8 mouse cellular contexts compared by ENCODE assay signal in genomic region chr5:98253838-98254821, GRCm38 (mm10). TPM values are rescaled to one million over a fixed set of nuclear protein-coding genes. Genes with fewer than 3 reads are reported as not detected.
A peak's percentile ranks its signal among the peaks of the same experiment; 100 is the strongest.
DNase-seq lines count a peak whose midpoint lies in the region; ATAC-seq and TF ChIP-seq lines count a peak whose summit lies in the region.

Fgf5 (plus strand) TSS chr5:98254184.

- no peaks in the 10 kb centered on the region for H3K79me2 ChIP-seq in heart, adult 2 months (replicated peaks; ENCODE audit: control insufficient read depth, insufficient read depth, low read length)

- peak within 1 kb of the TSS; percentile 89 for H3K4me2 ChIP-seq in forebrain, embryonic 16.5 days (ENCODE audit: low read length)
- peak within 1 kb of the TSS; percentile 99 for H3K4me2 ChIP-seq in hindbrain, embryonic 16.5 days (ENCODE audit: low read length)
- H3K4me2 ChIP-seq in limb, embryonic 14.5 days (replicated peaks; ENCODE audit: low read depth, low read length, severe bottlenecking), result peak within 1 kb of the TSS; percentile 99
- H3K4me2 ChIP-seq in neural tube, embryonic 12.5 days (replicated peaks), result peak within 1 kb of the TSS; percentile 97

- no peak within 1 kb of the TSS for H3K27ac ChIP-seq in heart, adult 2 months
- no peak within 1 kb of the TSS for H3K27ac ChIP-seq in forebrain, embryonic 16.5 days (ENCODE audit: low read length)
- H3K27ac ChIP-seq in hindbrain, embryonic 16.5 days (ENCODE audit: low read depth, low read length), result peak within 1 kb of the TSS; percentile 12; the same call in 1 of the 2 replicates
- H3K27ac ChIP-seq in limb, embryonic 14.5 days (replicated peaks; ENCODE audit: low read depth, low read length), result no peak within 1 kb of the TSS
- no peak within 1 kb of the TSS for H3K27ac ChIP-seq in neural tube, embryonic 12.5 days

- WGBS in heart, adult 2 months, result 2% methylated on average over 80 of the region's 80 CpGs
- under 1% methylated on average over 75 of the region's 80 CpGs for WGBS in forebrain, embryonic 16.5 days
- under 1% methylated on average over 70 of the region's 80 CpGs for WGBS in hindbrain, embryonic 16.5 days
- under 1% methylated on average over 57 of the region's 80 CpGs for WGBS in limb, embryonic 14.5 days
- WGBS in neural tube, embryonic 12.5 days, result under 1% methylated on average over 76 of the region's 80 CpGs

- H3K9ac ChIP-seq in heart, adult 2 months (ENCODE audit: low read depth, low read length), result no peak within 1 kb of the TSS; the same call in 1 of the 2 replicates
- peak within 1 kb of the TSS; percentile 63 for H3K9ac ChIP-seq in forebrain, embryonic 16.5 days (replicated peaks; ENCODE audit: low read depth, low read length)
- H3K9ac ChIP-seq in hindbrain, embryonic 16.5 days (ENCODE audit: low read depth, low read length), result peak within 1 kb of the TSS; percentile 77
- peak within 1 kb of the TSS; percentile 51 for H3K9ac ChIP-seq in limb, embryonic 14.5 days (ENCODE audit: low read depth, low read length, severe bottlenecking)
- peak within 1 kb of the TSS; percentile 73 for H3K9ac ChIP-seq in neural tube, embryonic 12.5 days

- ATAC-seq in forebrain, embryonic 16.5 days, result peak; percentile 84
- peak; percentile 91 for ATAC-seq in hindbrain, embryonic 16.5 days
- peak; percentile 50 for ATAC-seq in limb, embryonic 14.5 days (ENCODE audit: low FRiP score, low read depth)
- ATAC-seq in neural tube, embryonic 12.5 days (ENCODE audit: low FRiP score, low read depth), result peak; percentile 85
- no peak for ATAC-seq in CD4-positive, CD25-positive, alpha-beta regulatory T cell, adult 4 months

- no peak for TF ChIP-seq CTCF in heart, adult 2 months (IDR thresholded peaks at IDR 0.05)

- no peaks in the 10 kb centered on the region for H3K4me1 ChIP-seq in heart, adult 2 months (ENCODE audit: control insufficient read depth, insufficient read depth, low read length)
- peaks cover 6% of the 10 kb centered on the region for H3K4me1 ChIP-seq in forebrain, embryonic 16.5 days (replicated peaks; ENCODE audit: control insufficient read depth, insufficient read depth, low read length)
- peaks cover 9% of the 10 kb centered on the region for H3K4me1 ChIP-seq in hindbrain, embryonic 16.5 days (ENCODE audit: control insufficient read depth, insufficient read depth, low read depth, low read length)
- peaks cover 3% of the 10 kb centered on the region for H3K4me1 ChIP-seq in limb, embryonic 14.5 days (ENCODE audit: control insufficient read depth, insufficient read depth, low read length)
- peaks cover 16% of the 10 kb centered on the region for H3K4me1 ChIP-seq in neural tube, embryonic 12.5 days

- intact Hi-C loops in heart, adult 2 months (cut with DNase I), result no loop called here

- no peaks in the 10 kb centered on the region for H3K9me3 ChIP-seq in forebrain, embryonic 16.5 days (ENCODE audit: control insufficient read depth, low read length)
- no peaks in the 10 kb centered on the region for H3K9me3 ChIP-seq in hindbrain, embryonic 16.5 days (ENCODE audit: control insufficient read depth, low read length)
- no peaks in the 10 kb centered on the region for H3K9me3 ChIP-seq in limb, embryonic 14.5 days (ENCODE audit: control insufficient read depth, low read length)
- no peaks in the 10 kb centered on the region for H3K9me3 ChIP-seq in neural tube, embryonic 12.5 days

- peaks cover 13% of the 10 kb centered on the region for H3K27me3 ChIP-seq in heart, adult 2 months (ENCODE audit: control insufficient read depth, insufficient read depth, low read length)
- H3K27me3 ChIP-seq in forebrain, embryonic 16.5 days (replicated peaks; ENCODE audit: control insufficient read depth, insufficient read depth, low read length), result peaks cover 28% of the 10 kb centered on the region
- peaks cover 10% of the 10 kb centered on the region for H3K27me3 ChIP-seq in hindbrain, embryonic 16.5 days (replicated peaks; ENCODE audit: control insufficient read depth, insufficient read depth, low read length)
- H3K27me3 ChIP-seq in limb, embryonic 14.5 days (ENCODE audit: control insufficient read depth, insufficient read depth, low read length), result peaks cover 50% of the 10 kb centered on the region
- peaks cover 42% of the 10 kb centered on the region for H3K27me3 ChIP-seq in neural tube, embryonic 12.5 days (replicated peaks)

- TF ChIP-seq POLR2A in heart, adult 2 months (IDR thresholded peaks at IDR 0.05; ENCODE audit: insufficient read depth, low read depth, low read length), result no peak
- TF ChIP-seq POLR2A in limb, embryonic 14.5 days (IDR thresholded peaks at IDR 0.05; ENCODE audit: borderline replicate concordance, extremely low read depth, insufficient read depth, insufficient read length), result no peak

- peak; percentile 33 to 35 for DNase-seq in heart, adult 2 months
- no peak for DNase-seq in heart, adult 8-10 months (ENCODE audit: low spot score)
- peak; percentile 35 to 49 for DNase-seq in cerebellum, adult 18-20 months
- no peak for DNase-seq in limb, embryonic 14.5 days (ENCODE audit: low spot score)

- no peak for TF ChIP-seq EP300 in heart, adult 2 months (IDR thresholded peaks at IDR 0.05; ENCODE audit: insufficient read depth, low read depth, low read length)

- H3K36me3 ChIP-seq in heart, adult 2 months (ENCODE audit: control insufficient read depth, insufficient read depth, low read length), result no peaks in the 10 kb centered on the region
- H3K36me3 ChIP-seq in forebrain, embryonic 16.5 days (ENCODE audit: control insufficient read depth, insufficient read depth), result no peaks in the 10 kb centered on the region
- no peaks in the 10 kb centered on the region for H3K36me3 ChIP-seq in hindbrain, embryonic 16.5 days (ENCODE audit: control insufficient read depth, insufficient read depth, low read length)
- H3K36me3 ChIP-seq in limb, embryonic 14.5 days (ENCODE audit: control insufficient read depth, insufficient read depth, low read length), result no peaks in the 10 kb centered on the region
- no peaks in the 10 kb centered on the region for H3K36me3 ChIP-seq in neural tube, embryonic 12.5 days

- H3K4me3 ChIP-seq in heart, adult 2 months, result peak within 1 kb of the TSS; percentile 39
- peak within 1 kb of the TSS; percentile 59 for H3K4me3 ChIP-seq in forebrain, embryonic 16.5 days (replicated peaks; ENCODE audit: low read length)
- H3K4me3 ChIP-seq in hindbrain, embryonic 16.5 days (ENCODE audit: low read length), result peak within 1 kb of the TSS; percentile 70
- peak within 1 kb of the TSS; percentile 60 for H3K4me3 ChIP-seq in limb, embryonic 14.5 days (replicated peaks; ENCODE audit: low read length)
- H3K4me3 ChIP-seq in neural tube, embryonic 12.5 days, result peak within 1 kb of the TSS; percentile 55

RNA-seq across cellular contexts. Expression of gene Fgf5, which starts in this region (rescaled TPM):
- total RNA-seq in heart, adult 2 months (2021), result not detected
- polyA plus RNA-seq in heart, adult 2 months (2012; rRNA removed), result not detected in 2 replicates
- total RNA-seq in heart, adult 8-10 months (2022), result under 1 TPM in 1 of 4 experiments, not detected in 3; 0.11 TPM
- 0.50 and 0.85 TPM in 2 replicates for polyA plus RNA-seq in forebrain, embryonic 16.5 days (2015; fragmentation: Nextera tagmentation; extraction: Ambion mirVana)
- polyA plus RNA-seq in hindbrain, embryonic 16.5 days (2015; fragmentation: Nextera tagmentation; extraction: Ambion mirVana), result 2.2 and 2.9 TPM in 2 replicates
- polyA plus RNA-seq in limb, embryonic 14.5 days (2012; rRNA removed), result 0.41 and 0.67 TPM in 2 replicates
- 0.48 and 0.50 TPM in 2 replicates for polyA plus RNA-seq in limb, embryonic 14.5 days (2014; fragmentation: Nextera tagmentation; extraction: Ambion mirVana)
- 1.5 and 1.7 TPM in 2 replicates for polyA plus RNA-seq in neural tube, embryonic 12.5 days (2016; fragmentation: Nextera tagmentation; extraction: Ambion mirVana)
- not detected for polyA plus RNA-seq in CD4-positive, CD25-positive, alpha-beta regulatory T cell, adult 4 months (2017; shearing (Covaris generic))

Comparison
In these comparisons a context has a peak if more than half of its experiments do, and no peak if none do; other contexts are left out.
1. Peak in DNase-seq and H3K4me3 ChIP-seq in heart, adult 2 months; RNA of the gene not detected or under 1 TPM.
2. Peak in ATAC-seq, H3K4me3 ChIP-seq, H3K9ac ChIP-seq and H3K4me2 ChIP-seq in forebrain, embryonic 16.5 days; RNA of the gene not detected or under 1 TPM.
3. Peak in ATAC-seq, H3K4me3 ChIP-seq, H3K9ac ChIP-seq and H3K4me2 ChIP-seq in limb, embryonic 14.5 days; RNA of the gene not detected or under 1 TPM.
4. DNase-seq: peak in cerebellum, adult 18-20 months (2 of 2); none in heart, adult 8-10 months (single experiment) and limb, embryonic 14.5 days (single experiment).
5. Peak in every context shown above with its lines, with median percentiles within 50 percentile points of each other: H3K4me3 ChIP-seq and H3K4me2 ChIP-seq.